Mouse (Mus musculus) liver, embryonic 12.5 days (tissue): ENCODE results near the gene Igsf3. TPM values are rescaled to one million over a fixed set of nuclear protein-coding genes. Genes with fewer than 3 reads are reported as not detected.

Experiments used
- ATAC-seq: fragments of 200-750 bp; cut with Nextera tagmentation; 2 replicates; pipeline ENCODE4 v1.8.0; 2017; ENCODE audit warnings: moderate number of reproducible peaks, mild to moderate bottlenecking, moderate library complexity
- H3K27ac ChIP-seq: fragments of 300-500 bp; sonication (generic); 2 replicates; pipeline ENCODE4 v1.5.1; 2016; ENCODE audit warnings: mild to moderate bottlenecking
- H3K27me3 ChIP-seq: fragments of 300-500 bp; sonication (generic); replicated peaks from 2 replicates; pipeline ENCODE4 v1.6.1; 2016; ENCODE audit warnings: mild to moderate bottlenecking, moderate library complexity
- H3K36me3 ChIP-seq: fragments of 300-500 bp; sonication (generic); 2 replicates; pipeline ENCODE4 v1.6.1; 2016; ENCODE audit warnings: mild to moderate bottlenecking, moderate library complexity
- H3K4me1 ChIP-seq: fragments of 300-500 bp; sonication (generic); 2 replicates; pipeline ENCODE4 v1.6.1; 2016
- H3K4me2 ChIP-seq: fragments of 300-500 bp; sonication (generic); 2 replicates; pipeline ENCODE4 v1.6.1; 2016; ENCODE audit warnings: mild to moderate bottlenecking, moderate library complexity
- H3K4me3 ChIP-seq: fragments of 300-500 bp; sonication (generic); 2 replicates; pipeline ENCODE4 v1.5.1; 2016; ENCODE audit warnings: mild to moderate bottlenecking, moderate library complexity
- H3K9ac ChIP-seq: fragments of 300-500 bp; sonication (generic); 2 replicates; pipeline ENCODE4 v1.6.1; 2016; ENCODE audit warnings: mild to moderate bottlenecking, moderate library complexity
- H3K9me3 ChIP-seq: fragments of 300-500 bp; sonication (generic); replicated peaks from 2 replicates; pipeline ENCODE4 v1.6.1; 2016; ENCODE audit warnings: mild to moderate bottlenecking, moderate library complexity
- WGBS: fragments of 180-500 bp; shearing (Covaris S2); methylation state at CpG from one replicate; pipeline ENCODE4 v1.1.7; 2016; ENCODE audit not compliant: insufficient replicate concordance; 5-methylcytosine and 5-hydroxymethylcytosine counted together
- polyA plus RNA-seq: library from polyadenylated mRNA; unstranded; fragments of >200 nt; fragmentation: Nextera tagmentation; extraction: Ambion mirVana; gene quantifications from 2 replicates; pipeline ENCODE4 v1.2.1, GENCODE M21; 2016

Gene Igsf3
- polyA plus RNA-seq, 1 experiment from 2014 or later, result 10.3 TPM

DNA sequence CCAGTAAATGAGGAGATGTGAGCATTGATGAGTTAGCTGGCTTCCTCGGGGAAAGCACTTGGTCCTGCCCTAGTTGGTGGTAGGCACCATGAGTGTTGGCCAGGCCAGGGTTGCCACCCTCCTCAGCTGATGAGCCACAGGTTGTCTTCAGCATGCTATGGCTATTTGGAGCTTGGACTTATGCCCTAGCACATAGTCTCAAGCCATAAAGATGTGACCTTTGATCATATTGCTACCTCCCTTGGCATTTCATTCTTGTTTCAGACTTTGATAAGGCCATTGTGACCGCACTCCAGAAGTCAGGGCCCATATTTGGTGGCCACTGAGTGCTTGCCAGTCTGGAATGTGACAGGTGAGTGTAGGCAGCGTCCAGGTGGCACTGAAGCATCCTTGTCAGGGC lies 19.2 kb downstream of the Igsf3 start:
- H3K9me3 ChIP-seq, result no peaks in the 10 kb centered on the region
- 66% methylated on average over 3 of the region's 3 CpGs for WGBS
- H3K27ac ChIP-seq, result no peak overlapping the region
- no peak overlapping the region for H3K4me3 ChIP-seq
- H3K27me3 ChIP-seq, result no peaks in the 10 kb centered on the region
- H3K9ac ChIP-seq, result no peak overlapping the region
- H3K4me1 ChIP-seq, result peaks cover 38% of the 10 kb centered on the region
- 0 out of 2 replicates have a peak, but pooled peaks cover 4% of the 10 kb centered on the region for H3K36me3 ChIP-seq
- H3K4me2 ChIP-seq, result no peak overlapping the region
- ATAC-seq, result no peak

DNA sequence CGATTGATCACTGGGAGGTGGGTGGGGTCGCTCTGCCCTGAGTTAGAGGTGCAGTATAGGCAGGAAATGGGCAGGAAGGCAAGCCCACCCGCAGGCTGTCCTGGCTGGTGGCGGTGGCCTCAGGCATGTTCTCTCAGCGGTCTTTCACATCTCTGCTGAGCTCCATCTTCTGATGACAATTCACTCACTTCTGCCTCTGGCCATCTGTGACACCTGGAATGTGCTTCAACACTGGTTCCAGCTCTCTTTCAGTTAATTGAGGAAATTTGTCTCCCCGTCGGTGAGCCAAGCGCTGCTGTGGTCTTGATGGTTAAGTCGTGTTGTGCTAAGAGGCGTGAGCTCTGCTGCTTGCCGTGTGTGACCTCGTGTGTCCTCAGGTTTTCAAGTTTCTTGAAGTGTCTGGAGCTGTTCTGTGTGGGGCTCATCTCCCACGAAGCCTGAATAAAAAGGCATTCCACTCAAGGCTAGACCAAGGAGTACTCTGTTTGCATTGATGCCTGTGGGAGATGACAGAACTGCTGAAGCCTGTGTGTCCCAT lies 19.9 kb downstream of the Igsf3 start:
- Histone ChIP-seq H3K27ac (no peak overlapping the region), H3K4me3 (no peak overlapping the region), H3K9me3 (no peaks in the 10 kb centered on the region), H3K4me2 (no peak overlapping the region), H3K9ac (no peak overlapping the region), H3K4me1 (peaks cover 38% of the 10 kb centered on the region), H3K27me3 (no peaks in the 10 kb centered on the region), H3K36me3 (0 out of 2 replicates have a peak, but pooled peaks cover 4% of the 10 kb centered on the region)
- WGBS, result 43% methylated on average over 13 of the region's 13 CpGs
- ATAC-seq, result no peak

- no peak for ATAC-seq
- no peak overlapping the region for H3K9ac ChIP-seq
- no peak overlapping the region for H3K4me2 ChIP-seq
Measured at GRCm38 (mm10) chr3:101397422-101397821, 20.5 kb downstream of the Igsf3 start.

GRCm38 (mm10) chr3:101398071-101398786 lies 21.3 kb downstream of the Igsf3 start:
- Histone ChIP-seq H3K4me2 (no peak overlapping the region), H3K4me3 (no peak overlapping the region), H3K27me3 (no peaks in the 10 kb centered on the region), H3K36me3 (0 out of 2 replicates have a peak, but pooled peaks cover 4% of the 10 kb centered on the region), H3K9ac (no peak overlapping the region), H3K4me1 (peaks cover 42% of the 10 kb centered on the region), H3K9me3 (no peaks in the 10 kb centered on the region), H3K27ac (0 out of 2 replicates have a peak overlapping the region, but pooled peaks have one; percentile 39)
- no peak for ATAC-seq
- WGBS, result 69% methylated on average over 12 of the region's 12 CpGs

More at GRCm38 (mm10) chr3:101397422-101397821, 20.5 kb downstream of the Igsf3 start:
- H3K27me3 ChIP-seq, result no peaks in the 10 kb centered on the region
- H3K4me3 ChIP-seq, result no peak overlapping the region
- no peaks in the 10 kb centered on the region for H3K9me3 ChIP-seq
- H3K36me3 ChIP-seq, result 0 out of 2 replicates have a peak, but pooled peaks cover 4% of the 10 kb centered on the region
- 81% methylated on average over 4 of the region's 4 CpGs for WGBS
- no peak overlapping the region for H3K27ac ChIP-seq
- H3K4me1 ChIP-seq, result peaks cover 38% of the 10 kb centered on the region

DNA sequence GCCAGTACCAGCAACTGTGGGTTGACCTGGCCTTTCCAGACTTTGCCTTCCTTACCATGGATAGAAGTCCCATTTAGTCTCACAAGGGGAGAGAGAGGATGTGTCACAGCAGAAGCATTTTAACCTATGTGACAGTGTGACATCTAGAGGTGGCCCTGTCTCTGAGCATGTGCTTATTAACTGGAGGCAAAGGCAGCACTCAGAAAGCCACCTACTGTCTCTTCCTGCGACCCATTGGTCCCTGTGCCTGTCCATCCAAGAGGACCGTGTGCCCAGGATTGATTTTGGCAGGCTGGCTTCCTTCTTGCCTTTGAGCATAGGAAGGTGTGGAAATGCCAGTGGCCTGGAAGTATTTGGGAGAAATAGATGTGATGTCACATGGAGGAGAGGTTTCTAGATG lies 22.0 kb downstream of the Igsf3 start:
- no peak overlapping the region for H3K9ac ChIP-seq
- H3K4me2 ChIP-seq, result no peak overlapping the region
- WGBS, result 65% methylated on average over 2 of the region's 2 CpGs
- no peaks in the 10 kb centered on the region for H3K9me3 ChIP-seq
- peaks cover 48% of the 10 kb centered on the region for H3K4me1 ChIP-seq
- ATAC-seq, result no peak
- H3K27me3 ChIP-seq, result no peaks in the 10 kb centered on the region
- H3K4me3 ChIP-seq, result no peak overlapping the region
- H3K27ac ChIP-seq, result no peak overlapping the region
- H3K36me3 ChIP-seq, result no peaks in the 10 kb centered on the region

GRCm38 (mm10) chr3:101401501-101401900 lies 24.6 kb downstream of the Igsf3 start:
- Histone ChIP-seq H3K27me3 (no peaks in the 10 kb centered on the region), H3K4me3 (no peak overlapping the region), H3K27ac (no peak overlapping the region), H3K4me1 (peaks cover 64% of the 10 kb centered on the region), H3K9ac (no peak overlapping the region), H3K9me3 (no peaks in the 10 kb centered on the region), H3K36me3 (no peaks in the 10 kb centered on the region), H3K4me2 (no peak overlapping the region)
- ATAC-seq, result no peak
- WGBS, result 62% methylated on average over 5 of the region's 5 CpGs

DNA sequence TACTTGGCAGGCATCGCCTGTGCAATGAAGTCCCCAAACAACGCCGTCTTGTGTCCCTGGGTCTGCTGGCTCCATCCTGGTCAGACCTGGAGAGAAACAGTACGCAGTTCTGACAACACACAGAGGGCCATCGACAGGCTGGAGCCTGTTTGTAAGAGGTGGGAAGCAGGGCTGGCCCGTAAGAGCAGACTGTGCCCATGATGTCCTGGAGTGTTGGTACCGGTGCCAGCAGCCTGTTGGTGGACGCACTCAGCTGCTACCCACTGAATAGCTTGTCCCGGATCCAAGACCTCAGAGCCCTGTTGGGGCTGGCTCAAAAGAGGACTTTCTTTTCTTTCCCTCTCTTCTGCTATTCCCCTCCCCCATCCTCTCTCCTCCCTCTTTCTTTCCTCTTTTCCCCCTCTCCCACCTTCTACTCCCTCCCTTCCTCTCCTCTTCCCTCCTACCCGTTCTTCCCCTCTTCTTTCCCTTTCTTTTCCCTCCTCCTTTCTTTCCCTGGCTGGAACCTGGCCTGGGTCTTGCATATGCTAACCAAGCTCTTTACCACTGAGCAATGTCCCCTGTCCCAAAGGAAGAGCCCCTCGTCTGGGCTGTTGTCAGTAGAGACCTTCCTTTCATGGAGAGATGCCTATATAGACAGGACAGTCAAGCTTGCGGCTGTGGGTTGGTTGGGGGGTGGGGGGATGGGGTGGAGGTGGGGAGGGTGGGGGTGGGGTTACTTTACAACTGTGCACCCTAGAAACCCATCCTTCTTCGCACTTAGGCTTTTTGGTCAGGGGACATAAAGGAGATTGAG lies 27.9 kb downstream of the Igsf3 start:
- ATAC-seq, result no peak
- no peak overlapping the region for H3K9ac ChIP-seq
- WGBS, result 74% methylated on average over 13 of the region's 13 CpGs
- no peak overlapping the region for H3K4me3 ChIP-seq
- H3K9me3 ChIP-seq, result no peaks in the 10 kb centered on the region
- H3K27ac ChIP-seq, result no peak overlapping the region
- H3K4me2 ChIP-seq, result no peak overlapping the region
- H3K27me3 ChIP-seq, result no peaks in the 10 kb centered on the region
- peaks cover 59% of the 10 kb centered on the region for H3K4me1 ChIP-seq
- no peaks in the 10 kb centered on the region for H3K36me3 ChIP-seq

DNA sequence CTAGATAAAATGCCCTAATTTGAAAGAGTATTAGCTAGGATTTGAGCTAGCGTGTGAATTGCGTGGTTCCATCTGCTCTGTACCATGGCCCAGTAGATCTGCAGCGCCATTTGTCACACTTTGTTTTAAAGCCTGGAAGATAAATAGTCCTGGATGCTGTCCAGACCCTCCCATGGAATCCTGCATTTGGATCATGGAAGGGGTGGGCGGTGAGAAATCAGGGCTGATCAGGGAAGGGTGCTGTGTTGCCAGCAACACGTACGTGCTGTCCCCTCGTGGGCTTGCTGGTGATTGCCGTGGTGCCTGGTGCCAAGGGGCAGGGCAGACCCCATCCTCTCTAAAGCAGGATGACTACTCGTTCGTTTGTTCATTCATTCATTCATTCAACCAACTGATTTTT lies 28.6 kb downstream of the Igsf3 start:
- Histone ChIP-seq H3K9ac (no peak overlapping the region), H3K4me2 (no peak overlapping the region), H3K27ac (no peak overlapping the region), H3K4me3 (no peak overlapping the region), H3K36me3 (no peaks in the 10 kb centered on the region), H3K4me1 (peaks cover 66% of the 10 kb centered on the region), H3K9me3 (no peaks in the 10 kb centered on the region), H3K27me3 (no peaks in the 10 kb centered on the region)
- WGBS, result 76% methylated on average over 10 of the region's 10 CpGs
- ATAC-seq, result no peak

GRCm38 (mm10) chr3:101406097-101406496 lies 29.2 kb downstream of the Igsf3 start:
- Histone ChIP-seq H3K27ac (no peak overlapping the region), H3K4me1 (peaks cover 72% of the 10 kb centered on the region), H3K9me3 (no peaks in the 10 kb centered on the region), H3K4me2 (no peak overlapping the region), H3K36me3 (no peaks in the 10 kb centered on the region), H3K9ac (no peak overlapping the region), H3K4me3 (no peak overlapping the region), H3K27me3 (no peaks in the 10 kb centered on the region)
- no peak for ATAC-seq
- WGBS, result 46% methylated on average over 3 of the region's 3 CpGs

DNA sequence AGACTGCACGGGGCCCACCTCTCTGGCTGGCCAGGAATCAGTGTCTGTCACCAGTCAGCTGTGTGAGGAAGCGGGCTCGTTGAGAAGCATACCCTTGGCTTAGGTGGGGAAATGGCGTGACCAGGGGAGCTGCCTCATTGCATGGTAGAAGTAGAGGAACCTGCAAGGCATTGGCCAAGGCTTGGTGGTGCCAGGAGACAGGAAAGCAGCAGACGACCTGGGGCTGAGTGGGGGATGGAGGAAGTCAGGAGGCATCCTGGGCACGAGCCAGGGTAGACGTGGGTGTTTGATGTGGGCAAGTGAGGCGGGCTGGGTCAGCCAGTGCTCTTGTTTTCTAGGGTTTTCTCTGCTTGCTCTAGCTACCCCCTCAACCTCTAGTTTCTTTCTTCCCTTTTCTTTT lies 30.7 kb downstream of the Igsf3 start:
- no peak overlapping the region for H3K4me2 ChIP-seq
- no peaks in the 10 kb centered on the region for H3K27me3 ChIP-seq
- H3K4me1 ChIP-seq, result peaks cover 83% of the 10 kb centered on the region
- no peak for ATAC-seq
- H3K36me3 ChIP-seq, result no peaks in the 10 kb centered on the region
- WGBS, result 47% methylated on average over 8 of the region's 8 CpGs
- H3K27ac ChIP-seq, result no peak overlapping the region
- no peak overlapping the region for H3K9ac ChIP-seq
- no peaks in the 10 kb centered on the region for H3K9me3 ChIP-seq
- no peak overlapping the region for H3K4me3 ChIP-seq

- Histone ChIP-seq H3K4me1 (peaks cover 74% of the 10 kb centered on the region), H3K27ac (no peak overlapping the region), H3K4me3 (no peak overlapping the region)
Measured at GRCm38 (mm10) chr3:101408953-101409750, 32.3 kb downstream of the Igsf3 start.

More at GRCm38 (mm10) chr3:101408953-101409750, 32.3 kb downstream of the Igsf3 start:
- ATAC-seq, result no peak
- no peak overlapping the region for H3K9ac ChIP-seq
- H3K27me3 ChIP-seq, result no peaks in the 10 kb centered on the region
- no peaks in the 10 kb centered on the region for H3K9me3 ChIP-seq
- H3K4me2 ChIP-seq, result no peak overlapping the region
- WGBS, result 63% methylated on average over 20 of the region's 20 CpGs
- no peaks in the 10 kb centered on the region for H3K36me3 ChIP-seq
